In the genomic region with DNA sequence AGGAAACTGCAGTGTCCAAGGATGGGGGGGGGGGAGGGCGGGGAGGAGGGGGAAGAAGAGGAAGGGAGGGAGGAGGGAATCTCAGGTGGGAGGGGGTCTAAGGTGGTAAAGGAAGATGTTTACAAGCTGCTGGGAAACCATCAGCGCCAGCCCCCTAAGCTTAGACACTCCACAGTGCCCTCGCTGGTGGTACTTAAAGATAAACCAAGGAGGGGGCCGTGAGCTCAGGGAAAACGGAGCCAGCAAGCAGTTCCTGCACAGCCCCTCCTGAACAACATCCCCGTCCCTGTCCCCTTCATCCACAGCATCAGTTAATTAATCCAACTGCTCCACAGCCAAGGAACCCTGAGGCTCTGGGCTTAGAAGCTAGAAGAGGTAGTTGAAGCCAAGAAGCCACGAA, we compare ENCODE assay signal across 16 mouse cellular contexts. TPM values are rescaled to one million over a fixed set of nuclear protein-coding genes. Genes with fewer than 3 reads are reported as not detected.
A peak's percentile ranks its signal among the peaks of the same experiment; 100 is the strongest.
DNase-seq lines count a peak whose midpoint lies in the region; ATAC-seq lines count a peak whose summit lies in the region.
"Had no signal": no experiment of that assay in that cellular context is flagged by ENCODE, and none has a peak within 500 bp of the region (broad histone marks: within the 10 kb centered on the region; RNA-seq: fewer than 3 reads in every experiment).

No protein-coding gene starts in this region.

- WGBS in heart, embryonic 10.5 days = 30% methylated on average over 6 of the region's 7 CpGs
- 32% methylated on average over 6 of the region's 7 CpGs for WGBS in embryonic facial prominence, embryonic 10.5 days
- 22% methylated on average over 7 of the region's 7 CpGs for WGBS in forebrain, embryonic 16.5 days
- 28% methylated on average over 6 of the region's 7 CpGs for WGBS in limb, embryonic 15.5 days
- WGBS in liver, embryonic 12.5 days (ENCODE audit: insufficient replicate concordance) = 51% methylated on average over 6 of the region's 7 CpGs

- 0 out of 2 replicates have a peak, but pooled peaks cover 5% of the 10 kb centered on the region for H3K36me3 ChIP-seq in heart, embryonic 10.5 days
- H3K36me3 ChIP-seq in embryonic facial prominence, embryonic 10.5 days (replicated peaks) = no peaks in the 10 kb centered on the region
- H3K36me3 ChIP-seq in forebrain, embryonic 16.5 days (ENCODE audit: control insufficient read depth, insufficient read depth) = no peaks in the 10 kb centered on the region
- no peaks in the 10 kb centered on the region for H3K36me3 ChIP-seq in limb, embryonic 15.5 days
- no peaks in the 10 kb centered on the region for H3K36me3 ChIP-seq in liver, embryonic 12.5 days

- H3K27me3 ChIP-seq in heart, embryonic 10.5 days (ENCODE audit: insufficient read depth, poor library complexity, severe bottlenecking) = peaks cover 6% of the 10 kb centered on the region
- H3K27me3 ChIP-seq in embryonic facial prominence, embryonic 10.5 days (replicated peaks; ENCODE audit: low read depth, poor library complexity, severe bottlenecking) = no peaks in the 10 kb centered on the region
- H3K27me3 ChIP-seq in forebrain, embryonic 16.5 days (replicated peaks; ENCODE audit: control insufficient read depth, insufficient read depth, low read length) = no peaks in the 10 kb centered on the region
- no peaks in the 10 kb centered on the region for H3K27me3 ChIP-seq in limb, embryonic 15.5 days
- H3K27me3 ChIP-seq in liver, embryonic 12.5 days (replicated peaks) = no peaks in the 10 kb centered on the region

- peaks cover 18% of the 10 kb centered on the region for H3K4me1 ChIP-seq in heart, embryonic 10.5 days
- H3K4me1 ChIP-seq in embryonic facial prominence, embryonic 10.5 days = peaks cover 25% of the 10 kb centered on the region
- H3K4me1 ChIP-seq in forebrain, embryonic 16.5 days (replicated peaks; ENCODE audit: control insufficient read depth, insufficient read depth, low read length) = peaks cover 10% of the 10 kb centered on the region
- peaks cover 9% of the 10 kb centered on the region for H3K4me1 ChIP-seq in limb, embryonic 15.5 days
- no peaks in the 10 kb centered on the region for H3K4me1 ChIP-seq in liver, embryonic 12.5 days

- peak overlapping the region; percentile 52 for H3K27ac ChIP-seq in heart, embryonic 10.5 days
- peak overlapping the region; percentile 75 for H3K27ac ChIP-seq in embryonic facial prominence, embryonic 10.5 days (replicated peaks)
- peak overlapping the region; percentile 42 for H3K27ac ChIP-seq in forebrain, embryonic 16.5 days (ENCODE audit: low read length)
- peak overlapping the region; percentile 63; the same call in 1 of the 2 replicates for H3K27ac ChIP-seq in limb, embryonic 15.5 days
- H3K27ac ChIP-seq in liver, embryonic 12.5 days = no peak overlapping the region
- H3K27ac ChIP-seq: heart, adult 2 months had no signal

- H3K9ac ChIP-seq in forebrain, embryonic 16.5 days (replicated peaks; ENCODE audit: low read depth, low read length) = no peak overlapping the region
- no peak overlapping the region for H3K9ac ChIP-seq in limb, embryonic 15.5 days
- H3K9ac ChIP-seq in liver, embryonic 12.5 days = no peak overlapping the region

- ATAC-seq in forebrain, embryonic 16.5 days = 0 out of 2 replicates have a peak, but pooled peaks have one; percentile 28
- ATAC-seq in limb, embryonic 15.5 days (ENCODE audit: insufficient number of reproducible peaks, low FRiP score, low TSS enrichment, low read depth) = no peak
- no peak for ATAC-seq in liver, embryonic 12.5 days
- ATAC-seq: lung, postnatal 0 days had no signal

- no peaks in the 10 kb centered on the region for H3K9me3 ChIP-seq in heart, embryonic 10.5 days
- no peaks in the 10 kb centered on the region for H3K9me3 ChIP-seq in embryonic facial prominence, embryonic 10.5 days
- no peaks in the 10 kb centered on the region for H3K9me3 ChIP-seq in forebrain, embryonic 16.5 days (ENCODE audit: control insufficient read depth, low read length)
- no peaks in the 10 kb centered on the region for H3K9me3 ChIP-seq in limb, embryonic 15.5 days
- no peaks in the 10 kb centered on the region for H3K9me3 ChIP-seq in liver, embryonic 12.5 days (replicated peaks)

- H3K4me2 ChIP-seq in forebrain, embryonic 16.5 days (ENCODE audit: low read length) = no peak overlapping the region
- no peak overlapping the region for H3K4me2 ChIP-seq in limb, embryonic 15.5 days
- H3K4me2 ChIP-seq in liver, embryonic 12.5 days = no peak overlapping the region

- no peak overlapping the region for H3K4me3 ChIP-seq in heart, embryonic 10.5 days
- H3K4me3 ChIP-seq in embryonic facial prominence, embryonic 10.5 days = peak overlapping the region; percentile 26; the same call in 1 of the 2 replicates
- H3K4me3 ChIP-seq in forebrain, embryonic 16.5 days (replicated peaks; ENCODE audit: low read length) = no peak overlapping the region
- no peak overlapping the region for H3K4me3 ChIP-seq in limb, embryonic 15.5 days
- H3K4me3 ChIP-seq in liver, embryonic 12.5 days = no peak overlapping the region
- H3K4me3 ChIP-seq: heart, adult 2 months had no signal

- intact Hi-C loops in heart, postnatal 25 days (cut with DNase I) = no loop called here

- DNase-seq in heart, embryonic 10.5 days (ENCODE audit: low spot score) = no peak
- DNase-seq in heart, postnatal 25 days (ENCODE audit: low spot score) = no peak
- DNase-seq in embryonic facial prominence, embryonic 10.5 days (ENCODE audit: low spot score) = no peak
- no peak for DNase-seq in spleen, postnatal 10 days (ENCODE audit: low spot score in 2 of 2)
- DNase-seq in lung, postnatal 10 days = no peak
- DNase-seq: adrenal gland, postnatal 10 days; cerebellum, adult 11-12 months; heart, adult 2 months; heart, postnatal 4 days; kidney, adult 9 months; left cerebral cortex, postnatal 4 days; right cerebral cortex, postnatal 14 days had no signal

RNA-seq across cellular contexts. Expression of gene Cpne5, which starts 38.1 kb away (rescaled TPM):
- polyA plus RNA-seq in heart, embryonic 10.5 days (2016; fragmentation: Nextera tagmentation; extraction: Ambion mirVana) = 18.0 and 23.3 TPM in 2 replicates
- 1 to 10 TPM; 5.1 to 5.6 TPM for total RNA-seq in heart, postnatal 25 days (2021)
- 3.6 and 4.7 TPM in 2 replicates for polyA plus RNA-seq in embryonic facial prominence, embryonic 10.5 days (2016; fragmentation: Nextera tagmentation; extraction: Ambion mirVana)
- 25.0 and 35.5 TPM in 2 replicates for polyA plus RNA-seq in forebrain, embryonic 16.5 days (2015; fragmentation: Nextera tagmentation; extraction: Ambion mirVana)
- polyA plus RNA-seq in limb, embryonic 15.5 days (2015; fragmentation: Nextera tagmentation; extraction: Ambion mirVana) = 15.0 and 15.4 TPM in 2 replicates
- 0.18 and 0.33 TPM in 2 replicates for polyA plus RNA-seq in liver, embryonic 12.5 days (2016; fragmentation: Nextera tagmentation; extraction: Ambion mirVana)
